Mouse (Mus musculus) CH12.LX (cell line): ENCODE measurements at regions not wholly inside any gene's neighbourhood (a gene's known extent, or its start where the extent isn't known, plus 50 kb on each side); places are given as distances from the start of the nearest gene placed in this dataset.

Experiments used
- DNase-seq: peaks from one replicate; pipeline ENCODE4 v3.0.0-alpha.2; 2013; ENCODE audit errors: extremely low read depth
- H3K27ac ChIP-seq: 2 replicates; pipeline ENCODE4 v1.5.1; 2012; ENCODE audit warnings: low read depth, mild to moderate bottlenecking, control low read depth, moderate library complexity; ENCODE audit not compliant: insufficient read depth
- H3K27me3 ChIP-seq: replicated peaks from 2 replicates; pipeline ENCODE3; 2012; ENCODE audit warnings: inconsistent platforms
- H3K36me3 ChIP-seq, 2 experiments: replicated peaks in 1 of 2; 2 replicates each; pipeline versions ENCODE3 to v1.6.1; 2012; ENCODE audit warnings: inconsistent platforms in 1 of 2, low read length in 1 of 2, mild to moderate bottlenecking in 1 of 2, mixed read lengths in 1 of 2, moderate library complexity in 1 of 2; ENCODE audit not compliant: control insufficient read depth in 1 of 2, insufficient read depth in 1 of 2
- H3K4me1 ChIP-seq, 2 experiments: 2 replicates each; pipeline ENCODE4 v1.6.1; 2012; ENCODE audit warnings: inconsistent platforms in 1 of 2, moderate library complexity in 1 of 2; ENCODE audit not compliant: insufficient read depth in 2 of 2, control insufficient read depth in 1 of 2
- H3K4me2 ChIP-seq: 2 replicates; pipeline ENCODE4 v1.6.1; 2012; ENCODE audit warnings: low read depth, mild to moderate bottlenecking, control low read depth; ENCODE audit not compliant: poor library complexity, insufficient read depth, severe bottlenecking
- H3K4me3 ChIP-seq, 3 experiments: fragments of 150-350 bp in 1 of 3; sonication (generic) in 1 of 3; replicated peaks in 1 of 3; 2 replicates each; pipeline versions ENCODE3 to v1.5.1; 2011 to 2012; ENCODE audit warnings: low read depth in 2 of 3, low read length in 2 of 3, mild to moderate bottlenecking in 2 of 3, moderate library complexity in 2 of 3, control low read depth in 1 of 3, improper control_type of control experiment in 1 of 3, inconsistent platforms in 1 of 3, mixed read lengths in 1 of 3; ENCODE audit not compliant: poor library complexity in 1 of 3
- H3K79me2 ChIP-seq: replicated peaks from 2 replicates; pipeline ENCODE4 v1.6.1; 2012; ENCODE audit warnings: mild to moderate bottlenecking, moderate library complexity; ENCODE audit not compliant: control insufficient read depth, poor library complexity, insufficient read depth, severe bottlenecking; ENCODE audit errors: extremely low read depth
- H3K9ac ChIP-seq: 2 replicates; pipeline ENCODE4 v1.6.1; 2012; ENCODE audit warnings: low read depth, mild to moderate bottlenecking, control low read depth, moderate library complexity; ENCODE audit not compliant: insufficient read depth
- H3K9me3 ChIP-seq: replicated peaks from 2 replicates; pipeline ENCODE3; 2012; ENCODE audit warnings: low read length, inconsistent platforms, mixed read lengths
- BHLHE40 ChIP-seq: IDR thresholded peaks from 2 replicates; pipeline ENCODE4 v1.6.1; 2011; ENCODE audit warnings: mild to moderate bottlenecking, low read depth, low read length, improper control_type of control experiment
- CHD1 ChIP-seq: IDR thresholded peaks from 2 replicates; pipeline ENCODE4 v1.6.1; 2012; ENCODE audit warnings: low read depth, low read length, improper control_type of control experiment, inconsistent platforms
- EP300 ChIP-seq: IDR thresholded peaks from 2 replicates; pipeline ENCODE4 v1.6.1; 2011; ENCODE audit warnings: low read length, improper control_type of control experiment
- HCFC1 ChIP-seq: IDR thresholded peaks from 2 replicates; pipeline ENCODE4 v1.6.1; 2012; ENCODE audit warnings: low read depth, mild to moderate bottlenecking, inconsistent platforms, low read length, improper control_type of control experiment
- JUN ChIP-seq: IDR thresholded peaks from 2 replicates; pipeline ENCODE4 v1.6.1; 2011; ENCODE audit warnings: low read depth, mild to moderate bottlenecking, low read length, improper control_type of control experiment, moderate library complexity; ENCODE audit not compliant: insufficient read depth
- MAFK ChIP-seq: IDR thresholded peaks from 2 replicates; pipeline ENCODE4 v1.6.1; 2011; ENCODE audit warnings: low read length, improper control_type of control experiment; ENCODE audit not compliant: insufficient replicate concordance
- MAZ ChIP-seq: IDR thresholded peaks from 2 replicates; pipeline ENCODE4 v1.6.1; 2012; ENCODE audit warnings: low read depth, mild to moderate bottlenecking, inconsistent platforms, low read length, improper control_type of control experiment, moderate library complexity
- MXI1 ChIP-seq: IDR thresholded peaks from 2 replicates; pipeline ENCODE4 v1.6.1; 2011; ENCODE audit warnings: mild to moderate bottlenecking, low read depth, low read length, improper control_type of control experiment
- MYC ChIP-seq: IDR thresholded peaks from 2 replicates; pipeline ENCODE4 v1.6.1; 2011; ENCODE audit warnings: low read depth, mild to moderate bottlenecking, improper control_type of control experiment, low read length
- NELFE ChIP-seq: IDR thresholded peaks from 2 replicates; pipeline ENCODE4 v1.6.1; 2011; ENCODE audit warnings: low read depth, low read length, improper control_type of control experiment
- PAX5 ChIP-seq: IDR thresholded peaks from 2 replicates; pipeline ENCODE4 v1.6.1; 2012; ENCODE audit warnings: low read length, inconsistent platforms, mixed read lengths
- SIN3A ChIP-seq: IDR thresholded peaks from 2 replicates; pipeline ENCODE4 v1.6.1; 2012; ENCODE audit warnings: low read length, improper control_type of control experiment, inconsistent platforms
- TCF12 ChIP-seq: IDR thresholded peaks from 2 replicates; pipeline ENCODE4 v1.6.1; 2014; ENCODE audit warnings: low read depth, mild to moderate bottlenecking, inconsistent platforms, low read length, improper control_type of control experiment
- UBTF ChIP-seq: IDR thresholded peaks from 2 replicates; pipeline ENCODE4 v1.6.1; 2012; ENCODE audit warnings: low read depth, mild to moderate bottlenecking, inconsistent platforms, low read length, improper control_type of control experiment, moderate library complexity
- ZKSCAN1 ChIP-seq: IDR thresholded peaks from 2 replicates; pipeline ENCODE4 v1.6.1; 2012; ENCODE audit warnings: low read depth, inconsistent platforms, low read length, improper control_type of control experiment, borderline replicate concordance
- ZMIZ1 ChIP-seq: IDR thresholded peaks from 2 replicates; pipeline ENCODE4 v1.6.1; 2012; ENCODE audit warnings: low read depth, mild to moderate bottlenecking, inconsistent platforms, low read length, improper control_type of control experiment
- ZNF384 ChIP-seq: IDR thresholded peaks from 2 replicates; pipeline ENCODE4 v1.6.1; 2012; ENCODE audit warnings: low read depth, low read length, improper control_type of control experiment, inconsistent platforms
- dilution Hi-C: fragments of 300-500 bp; cut with MboI; formaldehyde crosslinking; loops from 2 replicates; pipeline ENCODE4 v1.14.3; 2020; ENCODE audit warnings: low sequenced_read_pairs; ENCODE audit not compliant: extremely low pct_unique_long_range_greater_than_20kb, extremely low pct_ligation_motif_present
- in situ Hi-C: fragments of 300-500 bp; cut with MboI; formaldehyde crosslinking; loops from 3 replicates; pipeline ENCODE4 v1.14.3; 2019; ENCODE audit warnings: low sequenced_read_pairs, low pct_ligation_motif_present, low pct_unique_long_range_greater_than_20kb, mixed read lengths

DNA sequence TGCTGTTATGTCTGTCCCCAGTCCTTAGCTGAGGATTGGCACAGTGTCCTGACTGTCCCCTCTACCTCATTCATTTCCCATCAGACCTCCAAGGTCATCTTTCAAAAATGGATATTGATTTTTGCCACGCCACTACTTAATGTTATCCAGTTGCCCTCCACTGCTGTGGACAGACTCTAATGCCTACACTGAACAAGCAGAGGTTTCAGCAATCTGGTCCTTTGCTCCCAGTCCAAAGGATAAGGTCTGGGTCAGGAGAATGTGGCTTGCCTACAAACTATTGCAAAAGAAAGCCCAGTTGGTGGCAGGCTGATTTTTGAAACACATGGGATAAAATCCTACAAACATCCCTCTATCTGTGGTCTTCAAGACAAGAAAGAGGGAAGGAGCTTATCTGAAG is 280.0 kb upstream of the Veph1 start:
- no peak overlapping the region for H3K9ac ChIP-seq
- no peaks in the 10 kb centered on the region for H3K79me2 ChIP-seq
- no peaks in the 10 kb centered on the region for H3K4me1 ChIP-seq
- H3K9me3 ChIP-seq, result no peaks in the 10 kb centered on the region
- H3K27me3 ChIP-seq, result no peaks in the 10 kb centered on the region
- no peak for DNase-seq
- H3K36me3 ChIP-seq, result no peaks in the 10 kb centered on the region
- in situ Hi-C loops, result no loop called here
- H3K4me2 ChIP-seq, result no peak overlapping the region
- H3K27ac ChIP-seq, result no peak overlapping the region
- no peak overlapping the region for H3K4me3 ChIP-seq
- dilution Hi-C loops, result no loop called here
- TF ChIP-seq PAX5 (no peak), ZKSCAN1 (no peak), NELFE (no peak), EP300 (no peak), MAFK (no peak), HCFC1 (no peak), JUN (no peak), UBTF (no peak), SIN3A (no peak)
- TF ChIP-seq, all 38 proteins: peak for 0

DNA sequence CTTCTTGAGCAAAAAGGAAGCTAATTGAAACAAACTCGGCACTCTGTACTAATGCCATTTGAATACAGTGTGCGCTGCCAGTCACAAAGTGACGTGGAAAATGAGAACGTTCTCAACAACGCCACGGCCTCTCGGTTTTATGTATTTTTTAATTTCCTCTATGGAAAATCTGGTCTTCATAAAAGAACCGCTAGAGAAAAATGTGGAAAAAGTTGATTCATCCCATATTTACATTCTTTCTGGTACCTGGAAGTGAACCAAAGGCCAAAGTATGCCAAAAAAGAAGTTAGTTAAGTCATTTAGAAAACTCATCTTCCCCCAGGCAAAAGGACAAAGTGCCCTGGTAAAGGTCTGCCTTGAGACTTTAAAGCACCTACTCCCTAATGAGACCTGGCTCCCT is 277.7 kb upstream of the Veph1 start:
- no peaks in the 10 kb centered on the region for H3K79me2 ChIP-seq
- TF ChIP-seq MYC, result no peak
- no peak for TF ChIP-seq HCFC1
- TF ChIP-seq ZMIZ1, result no peak
- TF ChIP-seq NELFE, result no peak
- no peak for TF ChIP-seq MAZ
- no peak for TF ChIP-seq MXI1
- TF ChIP-seq TCF12, result no peak
- TF ChIP-seq CHD1, result no peak
- TF ChIP-seq BHLHE40, result no peak
- no peak for TF ChIP-seq ZNF384
- TF ChIP-seq, all 38 proteins: peak for 0
- dilution Hi-C loops (no loop called here), in situ Hi-C loops (no loop called here)
- H3K9me3 ChIP-seq, result no peaks in the 10 kb centered on the region
- no peaks in the 10 kb centered on the region for H3K4me1 ChIP-seq
- no peak for DNase-seq
- no peaks in the 10 kb centered on the region for H3K27me3 ChIP-seq
- no peak overlapping the region for H3K9ac ChIP-seq
- H3K4me2 ChIP-seq, result no peak overlapping the region
- no peak overlapping the region for H3K27ac ChIP-seq
- H3K36me3 ChIP-seq, result no peaks in the 10 kb centered on the region
- no peak overlapping the region for H3K4me3 ChIP-seq
